Mouse (Mus musculus): ENCODE results near the gene Sumo3.

The Sumo3 gene

GRCm38 (mm10) chr10:77605908-77606826 lies at the start of gene Sumo3, which contains the start of gene Gm49325:
Gene Sumo3, plus strand, starts transcription at chr10:77606097.
Gene Gm49325, plus strand, starts transcription at chr10:77606197.
- in situ Hi-C loops (cut with MseI, MboI): no loop called here

GRCm38 (mm10) chr10:77556631-77557030 lies 49.3 kb upstream of the Sumo3 start:
- in situ Hi-C loops (cut with MseI, MboI): no loop called here

- in situ Hi-C loops (cut with MseI, MboI): no loop called here
Measured at GRCm38 (mm10) chr10:77557641-77558040, 48.3 kb upstream of the Sumo3 start.

GRCm38 (mm10) chr10:77560090-77560489 lies 45.8 kb upstream of the Sumo3 start:
- in situ Hi-C loops (cut with MseI, MboI): loop anchor here in 1 of 2 experiments (5.0 kb wide), 1 partner anchor 43 kb away; the partner anchor contains the start of gene Fam207a

- in situ Hi-C loops (cut with MseI, MboI): loop anchor here in 1 of 2 experiments (5.0 kb wide), 1 partner anchor 44 kb away; the partner anchor contains the start of gene Fam207a
Measured at GRCm38 (mm10) chr10:77560830-77561229, 45.1 kb upstream of the Sumo3 start.

- in situ Hi-C loops (cut with MseI, MboI): loop anchor here in 1 of 2 experiments (5.0 kb wide), 1 partner anchor 44 kb away; the partner anchor contains the start of gene Fam207a
Measured at GRCm38 (mm10) chr10:77561508-77561907, 44.4 kb upstream of the Sumo3 start.

- in situ Hi-C loops (cut with MseI, MboI): no loop called here
Measured at GRCm38 (mm10) chr10:77565005-77565404, 40.9 kb upstream of the Sumo3 start.

GRCm38 (mm10) chr10:77566651-77567050 lies 39.2 kb upstream of the Sumo3 start:
- in situ Hi-C loops (cut with MseI, MboI): no loop called here

- in situ Hi-C loops (cut with MseI, MboI): no loop called here
Measured at GRCm38 (mm10) chr10:77569481-77569880, 36.4 kb upstream of the Sumo3 start.

GRCm38 (mm10) chr10:77569973-77570658 lies 35.8 kb upstream of the Sumo3 start:
- in situ Hi-C loops (cut with MseI, MboI): no loop called here

- in situ Hi-C loops (cut with MseI, MboI): no loop called here
Measured at GRCm38 (mm10) chr10:77572225-77572624, 33.7 kb upstream of the Sumo3 start.

- in situ Hi-C loops (cut with MseI, MboI): no loop called here
Measured at GRCm38 (mm10) chr10:77573162-77573561, 32.7 kb upstream of the Sumo3 start.

- in situ Hi-C loops (cut with MseI, MboI): no loop called here
Measured at GRCm38 (mm10) chr10:77580027-77580920, 25.6 kb upstream of the Sumo3 start.

GRCm38 (mm10) chr10:77581023-77581407 lies 24.9 kb upstream of the Sumo3 start:
- in situ Hi-C loops (cut with MseI, MboI): no loop called here

- in situ Hi-C loops (cut with MseI, MboI): no loop called here
Measured at GRCm38 (mm10) chr10:77581408-77582284, 24.3 kb upstream of the Sumo3 start, which contains the start of gene Pttg1ip. Gene Pttg1ip, plus strand, starts transcription at chr10:77581720.

GRCm38 (mm10) chr10:77582285-77582618 lies 23.6 kb upstream of the Sumo3 start:
- in situ Hi-C loops (cut with MseI, MboI): no loop called here

- in situ Hi-C loops (cut with MseI, MboI): no loop called here
Measured at GRCm38 (mm10) chr10:77583795-77584422, 22.0 kb upstream of the Sumo3 start.

GRCm38 (mm10) chr10:77586637-77587036 lies 19.3 kb upstream of the Sumo3 start:
- in situ Hi-C loops (cut with MseI, MboI): no loop called here

GRCm38 (mm10) chr10:77587091-77587775 lies 18.7 kb upstream of the Sumo3 start:
- in situ Hi-C loops (cut with MseI, MboI): no loop called here
